Mouse (Mus musculus) CH12.LX (cell line): ENCODE measurements around the gene A030005L19Rik. TPM values are rescaled to one million over a fixed set of nuclear protein-coding genes. Genes with fewer than 3 reads are reported as not detected.
"Not testable (repeated sequence)": the region's sequence is repeated elsewhere in the genome, so short reads cannot be mapped to it uniquely, and the experiment has no call there.

Experiments
- DNase-seq: peaks from one replicate; pipeline ENCODE4 v3.0.0-alpha.2; 2013; ENCODE audit errors: extremely low read depth
- H3K27ac ChIP-seq: 2 replicates; pipeline ENCODE4 v1.5.1; 2012; ENCODE audit warnings: low read depth, mild to moderate bottlenecking, control low read depth, moderate library complexity; ENCODE audit not compliant: insufficient read depth
- H3K27me3 ChIP-seq: replicated peaks from 2 replicates; pipeline ENCODE3; 2012; ENCODE audit warnings: inconsistent platforms
- H3K36me3 ChIP-seq, 2 experiments: replicated peaks in 1 of 2; 2 replicates each; pipeline versions ENCODE3 to v1.6.1; 2012; ENCODE audit warnings: inconsistent platforms in 1 of 2, low read length in 1 of 2, mild to moderate bottlenecking in 1 of 2, mixed read lengths in 1 of 2, moderate library complexity in 1 of 2; ENCODE audit not compliant: control insufficient read depth in 1 of 2, insufficient read depth in 1 of 2
- H3K4me1 ChIP-seq, 2 experiments: 2 replicates each; pipeline ENCODE4 v1.6.1; 2012; ENCODE audit warnings: inconsistent platforms in 1 of 2, moderate library complexity in 1 of 2; ENCODE audit not compliant: insufficient read depth in 2 of 2, control insufficient read depth in 1 of 2
- H3K4me2 ChIP-seq: 2 replicates; pipeline ENCODE4 v1.6.1; 2012; ENCODE audit warnings: low read depth, mild to moderate bottlenecking, control low read depth; ENCODE audit not compliant: poor library complexity, insufficient read depth, severe bottlenecking
- H3K4me3 ChIP-seq, 3 experiments: fragments of 150-350 bp in 1 of 3; sonication (generic) in 1 of 3; replicated peaks in 1 of 3; 2 replicates each; pipeline versions ENCODE3 to v1.5.1; 2011 to 2012; ENCODE audit warnings: low read depth in 2 of 3, low read length in 2 of 3, mild to moderate bottlenecking in 2 of 3, moderate library complexity in 2 of 3, control low read depth in 1 of 3, improper control_type of control experiment in 1 of 3, inconsistent platforms in 1 of 3, mixed read lengths in 1 of 3; ENCODE audit not compliant: poor library complexity in 1 of 3
- H3K79me2 ChIP-seq: replicated peaks from 2 replicates; pipeline ENCODE4 v1.6.1; 2012; ENCODE audit warnings: mild to moderate bottlenecking, moderate library complexity; ENCODE audit not compliant: control insufficient read depth, poor library complexity, insufficient read depth, severe bottlenecking; ENCODE audit errors: extremely low read depth
- H3K9ac ChIP-seq: 2 replicates; pipeline ENCODE4 v1.6.1; 2012; ENCODE audit warnings: low read depth, mild to moderate bottlenecking, control low read depth, moderate library complexity; ENCODE audit not compliant: insufficient read depth
- H3K9me3 ChIP-seq: replicated peaks from 2 replicates; pipeline ENCODE3; 2012; ENCODE audit warnings: low read length, inconsistent platforms, mixed read lengths
- CTCF ChIP-seq, 2 experiments: IDR thresholded peaks in 1 of 2; conservative IDR thresholded peaks in 1 of 2; 2 replicates each; pipeline ENCODE4 v1.5.1; 2011 to 2012; ENCODE audit warnings: low read depth in 2 of 2, low read length in 2 of 2, improper control_type of control experiment in 1 of 2, inconsistent platforms in 1 of 2, mild to moderate bottlenecking in 1 of 2, moderate library complexity in 1 of 2
- EP300 ChIP-seq: IDR thresholded peaks from 2 replicates; pipeline ENCODE4 v1.6.1; 2011; ENCODE audit warnings: low read length, improper control_type of control experiment
- HCFC1 ChIP-seq: IDR thresholded peaks from 2 replicates; pipeline ENCODE4 v1.6.1; 2012; ENCODE audit warnings: low read depth, mild to moderate bottlenecking, inconsistent platforms, low read length, improper control_type of control experiment
- IRF4 ChIP-seq: IDR thresholded peaks from 2 replicates; pipeline ENCODE4 v1.6.1; 2014; ENCODE audit warnings: low read depth, mild to moderate bottlenecking, inconsistent platforms, low read length, improper control_type of control experiment
- JUN ChIP-seq: IDR thresholded peaks from 2 replicates; pipeline ENCODE4 v1.6.1; 2011; ENCODE audit warnings: low read depth, mild to moderate bottlenecking, low read length, improper control_type of control experiment, moderate library complexity; ENCODE audit not compliant: insufficient read depth
- JUND ChIP-seq: conservative IDR thresholded peaks from 2 replicates; pipeline ENCODE4 v1.6.1; 2011; ENCODE audit warnings: low read depth, low read length, improper control_type of control experiment
- MAFK ChIP-seq: IDR thresholded peaks from 2 replicates; pipeline ENCODE4 v1.6.1; 2011; ENCODE audit warnings: low read length, improper control_type of control experiment; ENCODE audit not compliant: insufficient replicate concordance
- MAZ ChIP-seq: IDR thresholded peaks from 2 replicates; pipeline ENCODE4 v1.6.1; 2012; ENCODE audit warnings: low read depth, mild to moderate bottlenecking, inconsistent platforms, low read length, improper control_type of control experiment, moderate library complexity
- MYC ChIP-seq: IDR thresholded peaks from 2 replicates; pipeline ENCODE4 v1.6.1; 2011; ENCODE audit warnings: low read depth, mild to moderate bottlenecking, improper control_type of control experiment, low read length
- NELFE ChIP-seq: IDR thresholded peaks from 2 replicates; pipeline ENCODE4 v1.6.1; 2011; ENCODE audit warnings: low read depth, low read length, improper control_type of control experiment
- NRF1 ChIP-seq: IDR thresholded peaks from 2 replicates; pipeline ENCODE4 v1.6.1; 2014; ENCODE audit warnings: low read depth, mild to moderate bottlenecking, inconsistent platforms, low read length, improper control_type of control experiment, moderate library complexity
- PAX5 ChIP-seq: IDR thresholded peaks from 2 replicates; pipeline ENCODE4 v1.6.1; 2012; ENCODE audit warnings: low read length, inconsistent platforms, mixed read lengths
- POLR2AphosphoS2 ChIP-seq: IDR thresholded peaks from 2 replicates; pipeline ENCODE4 v1.6.1; 2011; ENCODE audit warnings: low read depth, low read length, improper control_type of control experiment
- RCOR1 ChIP-seq: conservative IDR thresholded peaks from 2 replicates; pipeline ENCODE4 v1.6.1; 2012; ENCODE audit warnings: low read depth, mild to moderate bottlenecking, inconsistent platforms, low read length, improper control_type of control experiment
- SIN3A ChIP-seq: IDR thresholded peaks from 2 replicates; pipeline ENCODE4 v1.6.1; 2012; ENCODE audit warnings: low read length, improper control_type of control experiment, inconsistent platforms
- SMC3 ChIP-seq: IDR thresholded peaks from 2 replicates; pipeline ENCODE4 v1.6.1; 2011; ENCODE audit warnings: low read depth, low read length, improper control_type of control experiment
- TBP ChIP-seq: conservative IDR thresholded peaks from 2 replicates; pipeline ENCODE4 v1.6.1; 2011; ENCODE audit warnings: low read depth, low read length, improper control_type of control experiment
- UBTF ChIP-seq: IDR thresholded peaks from 2 replicates; pipeline ENCODE4 v1.6.1; 2012; ENCODE audit warnings: low read depth, mild to moderate bottlenecking, inconsistent platforms, low read length, improper control_type of control experiment, moderate library complexity
- USF1 ChIP-seq: IDR thresholded peaks from 2 replicates; pipeline ENCODE4 v1.6.1; 2014; ENCODE audit warnings: low read depth, mild to moderate bottlenecking, inconsistent platforms, low read length, improper control_type of control experiment
- USF2 ChIP-seq: conservative IDR thresholded peaks from 2 replicates; pipeline ENCODE4 v1.6.1; 2011; ENCODE audit warnings: low read depth, low read length, improper control_type of control experiment
- ZKSCAN1 ChIP-seq: IDR thresholded peaks from 2 replicates; pipeline ENCODE4 v1.6.1; 2012; ENCODE audit warnings: low read depth, inconsistent platforms, low read length, improper control_type of control experiment, borderline replicate concordance
- ZMIZ1 ChIP-seq: IDR thresholded peaks from 2 replicates; pipeline ENCODE4 v1.6.1; 2012; ENCODE audit warnings: low read depth, mild to moderate bottlenecking, inconsistent platforms, low read length, improper control_type of control experiment
- ZNF384 ChIP-seq: IDR thresholded peaks from 2 replicates; pipeline ENCODE4 v1.6.1; 2012; ENCODE audit warnings: low read depth, low read length, improper control_type of control experiment, inconsistent platforms
- dilution Hi-C: fragments of 300-500 bp; cut with MboI; formaldehyde crosslinking; loops from 2 replicates; pipeline ENCODE4 v1.14.3; 2020; ENCODE audit warnings: low sequenced_read_pairs; ENCODE audit not compliant: extremely low pct_unique_long_range_greater_than_20kb, extremely low pct_ligation_motif_present
- in situ Hi-C: fragments of 300-500 bp; cut with MboI; formaldehyde crosslinking; loops from 3 replicates; pipeline ENCODE4 v1.14.3; 2019; ENCODE audit warnings: low sequenced_read_pairs, low pct_ligation_motif_present, low pct_unique_long_range_greater_than_20kb, mixed read lengths
- polyA plus RNA-seq: library from polyadenylated mRNA; unstranded; fragments of >175 nt; gene quantifications from 2 replicates; pipeline ENCODE4 v1.2.1, GENCODE M21; 2012; ENCODE audit warnings: low read depth; ENCODE audit not compliant: insufficient read length
- total RNA-seq, 2 experiments: library from RNA; depleted of rRNA; stranded (reverse); fragments of 300-350 nt in 1 of 2; fragments of >200 nt in 1 of 2; gene quantifications; 2 replicates each; pipeline ENCODE4 v1.2.3; 2012 to 2014

A030005L19Rik gene
- total and polyA plus RNA-seq, 3 experiments, result not detected

GRCm38 (mm10) chr1:82901201-82901600 lies 11.9 kb upstream of the A030005L19Rik start:
- Histone ChIP-seq H3K4me2 (no peak overlapping the region), H3K79me2 (no peaks in the 10 kb centered on the region), H3K36me3 (peaks cover 17 to 76% of the 10 kb centered on the region in 2 experiments), H3K4me1 (no peaks in the 10 kb centered on the region), H3K27ac (no peak overlapping the region), H3K27me3 (no peaks in the 10 kb centered on the region)
- in situ Hi-C loops, result no loop called here
- dilution Hi-C loops, result no loop called here
- no peak for DNase-seq
- TF ChIP-seq SMC3, result no peak
- no peak for TF ChIP-seq NRF1
- no peak for TF ChIP-seq CTCF (conservative IDR thresholded peaks at IDR 0.05 in 1 of 2, IDR thresholded peaks at IDR 0.05 in 1 of 2; ENCODE audit: low read depth in 2 of 2, low read length in 2 of 2)
- TF ChIP-seq HCFC1, result no peak
- no peak for TF ChIP-seq JUND
- no peak for TF ChIP-seq ZMIZ1
- no peak for TF ChIP-seq TBP
- TF ChIP-seq UBTF, result no peak
- no peak for TF ChIP-seq MAFK
- no peak for TF ChIP-seq MAZ
- TF ChIP-seq RCOR1, result no peak
- TF ChIP-seq, all 38 proteins: peak for 0
- no peak overlapping the region for H3K4me3 ChIP-seq
- H3K9ac ChIP-seq, result no peak overlapping the region
- no peaks in the 10 kb centered on the region for H3K9me3 ChIP-seq

GRCm38 (mm10) chr1:82905886-82906285 lies 7.2 kb upstream of the A030005L19Rik start:
- H3K27me3 ChIP-seq, result no peaks in the 10 kb centered on the region
- H3K4me1 ChIP-seq, result no peaks in the 10 kb centered on the region
- dilution Hi-C loops (no loop called here), in situ Hi-C loops (no loop called here)
- H3K9ac ChIP-seq, result no peak overlapping the region
- no peak overlapping the region for H3K4me2 ChIP-seq
- TF ChIP-seq PAX5, result no peak
- TF ChIP-seq MAFK, result no peak
- TF ChIP-seq NELFE, result no peak
- TF ChIP-seq JUN, result no peak
- TF ChIP-seq ZKSCAN1, result no peak
- no peak for TF ChIP-seq POLR2AphosphoS2
- no peak for TF ChIP-seq JUND
- TF ChIP-seq TBP, result no peak
- TF ChIP-seq IRF4, result no peak
- TF ChIP-seq USF1, result no peak
- no peak for TF ChIP-seq SIN3A
- no peak for TF ChIP-seq ZNF384
- no peak for TF ChIP-seq CTCF (conservative IDR thresholded peaks at IDR 0.05 in 1 of 2, IDR thresholded peaks at IDR 0.05 in 1 of 2; ENCODE audit: low read depth in 2 of 2, low read length in 2 of 2)
- no peak for TF ChIP-seq EP300
- TF ChIP-seq MAZ, result no peak
- TF ChIP-seq USF2, result no peak
- TF ChIP-seq HCFC1, result no peak
- TF ChIP-seq MYC, result no peak
- no peaks in the 10 kb centered on the region for H3K79me2 ChIP-seq
- no peak overlapping the region for H3K4me3 ChIP-seq
- DNase-seq, result no peak
- no peak overlapping the region for H3K27ac ChIP-seq
- H3K36me3 ChIP-seq, result peaks cover 15 to 52% of the 10 kb centered on the region in 2 experiments
- H3K9me3 ChIP-seq, result no peaks in the 10 kb centered on the region

- H3K4me3 ChIP-seq, H3K9ac ChIP-seq, H3K4me1 ChIP-seq, H3K27ac ChIP-seq, H3K9me3 ChIP-seq, dilution Hi-C loops, H3K4me2 ChIP-seq, H3K27me3 ChIP-seq, in situ Hi-C loops, DNase-seq, H3K79me2 ChIP-seq, H3K36me3 ChIP-seq: not testable (repeated sequence)
These were observed 309 bp downstream of the A030005L19Rik start for GRCm38 (mm10) chr1:82913434-82913833.
